Mouse (Mus musculus): ENCODE measurements around the gene Adamts14. TPM values are rescaled to one million over a fixed set of nuclear protein-coding genes. Genes with fewer than 3 reads are reported as not detected.

The Adamts14 gene
- polyA plus RNA-seq, 1 experiment, result 0.23 TPM

DNA sequence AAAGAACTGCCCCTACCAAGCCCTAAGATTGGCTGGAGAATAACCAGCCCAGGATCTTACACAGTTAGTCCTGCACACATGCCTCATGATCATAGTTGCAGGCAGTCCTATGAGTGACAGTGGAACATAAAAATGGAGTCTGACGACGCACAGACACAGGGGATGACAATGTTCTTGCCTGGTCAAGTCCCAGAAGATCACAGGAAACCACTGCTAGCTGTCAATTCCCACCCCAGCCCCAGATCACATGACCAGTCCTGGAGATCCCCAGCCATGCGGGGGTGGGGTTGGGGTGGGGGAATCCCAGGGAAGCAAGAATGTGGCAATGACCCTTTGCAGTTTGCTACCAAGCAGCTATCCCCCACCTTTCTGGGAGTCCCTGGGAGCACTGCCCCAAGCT is 69.3 kb downstream of the Adamts14 start:
- Histone ChIP-seq H3K27ac (ENCODE audit: insufficient read depth, low read length) (no peak overlapping the region), H3K27me3 (ENCODE audit: control insufficient read depth, insufficient read depth, low read length) (no peaks in the 10 kb centered on the region), H3K4me3 (replicated peaks; ENCODE audit: insufficient read depth, low read depth, low read length) (no peak overlapping the region), H3K4me1 (ENCODE audit: control insufficient read depth, insufficient read depth, low read length) (no peaks in the 10 kb centered on the region)
- TF ChIP-seq POLR2A (IDR thresholded peaks at IDR 0.05; ENCODE audit: borderline replicate concordance, insufficient read depth, low read length) (no peak), CTCF (IDR thresholded peaks at IDR 0.05; ENCODE audit: borderline replicate concordance, insufficient read depth, low read depth, low read length) (no peak)
- no peak for DNase-seq
- 79% methylated on average over 3 of the region's 3 CpGs for WGBS

DNA sequence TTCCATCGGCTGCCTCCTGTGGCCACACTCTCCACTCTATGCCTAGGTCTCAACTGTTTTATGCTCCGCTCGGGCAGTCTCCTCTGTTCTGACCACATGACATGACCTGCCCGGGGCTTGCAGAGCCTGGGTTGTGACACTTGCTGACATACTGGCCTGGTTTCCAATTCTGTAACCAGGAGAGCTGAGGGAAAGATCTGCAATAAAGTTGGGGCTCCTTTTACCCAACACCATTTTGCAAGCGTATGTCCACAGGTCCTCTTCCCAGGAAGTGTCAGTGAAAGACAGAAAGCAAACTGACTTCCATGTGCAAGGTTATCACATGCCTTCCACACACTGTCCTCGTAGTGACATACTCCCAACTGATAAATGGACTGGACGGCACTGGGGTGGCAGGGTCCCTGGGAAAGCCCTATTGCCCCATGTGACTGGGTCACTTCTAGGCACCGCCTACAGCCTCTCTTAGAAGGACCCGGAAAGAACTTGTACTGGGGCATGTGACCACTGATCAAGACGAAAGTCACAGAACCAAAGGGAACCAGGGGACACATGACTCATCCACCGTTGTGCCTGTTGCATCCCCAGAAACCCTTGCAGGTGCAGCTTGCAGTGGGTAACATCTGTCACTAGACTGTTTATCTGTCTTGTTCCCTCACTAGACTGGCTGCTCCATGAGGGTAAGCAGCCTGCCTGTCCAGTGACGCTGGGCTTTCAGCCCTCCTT is 71.5 kb downstream of the Adamts14 start:
- no peak for DNase-seq
- Histone ChIP-seq H3K27ac (ENCODE audit: insufficient read depth, low read length) (no peak overlapping the region), H3K4me1 (ENCODE audit: control insufficient read depth, insufficient read depth, low read length) (no peaks in the 10 kb centered on the region), H3K4me3 (replicated peaks; ENCODE audit: insufficient read depth, low read depth, low read length) (no peak overlapping the region), H3K27me3 (ENCODE audit: control insufficient read depth, insufficient read depth, low read length) (no peaks in the 10 kb centered on the region)
- WGBS, result 87% methylated on average over 12 of the region's 12 CpGs
- TF ChIP-seq CTCF (IDR thresholded peaks at IDR 0.05; ENCODE audit: borderline replicate concordance, insufficient read depth, low read depth, low read length) (no peak), POLR2A (IDR thresholded peaks at IDR 0.05; ENCODE audit: borderline replicate concordance, insufficient read depth, low read length) (no peak)

DNA sequence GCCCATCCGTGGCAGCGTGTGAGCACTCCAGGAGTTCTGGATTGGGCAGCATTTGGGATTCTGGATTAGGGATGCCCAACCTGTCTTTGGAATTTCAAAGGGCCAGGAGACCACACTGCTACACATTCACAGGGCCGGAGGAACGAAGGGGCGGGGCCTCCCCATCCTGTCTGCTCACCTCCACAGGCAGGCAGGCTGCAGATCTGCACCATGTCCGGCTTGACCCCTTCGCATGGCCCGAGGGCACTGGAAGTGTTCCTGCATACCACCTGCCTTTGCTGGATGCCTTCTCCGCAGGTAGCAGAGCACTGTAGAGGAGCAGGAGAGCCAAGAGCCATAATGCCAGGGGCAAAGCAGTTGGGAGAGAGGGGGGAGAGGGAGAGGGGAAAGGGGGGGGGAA is 72.2 kb downstream of the Adamts14 start:
- Histone ChIP-seq H3K27ac (ENCODE audit: insufficient read depth, low read length) (no peak overlapping the region), H3K27me3 (ENCODE audit: control insufficient read depth, insufficient read depth, low read length) (no peaks in the 10 kb centered on the region), H3K4me1 (ENCODE audit: control insufficient read depth, insufficient read depth, low read length) (no peaks in the 10 kb centered on the region), H3K4me3 (replicated peaks; ENCODE audit: insufficient read depth, low read depth, low read length) (no peak overlapping the region)
- WGBS, result 71% methylated on average over 9 of the region's 9 CpGs
- DNase-seq, result no peak
- no peak for TF ChIP-seq POLR2A (IDR thresholded peaks at IDR 0.05; ENCODE audit: borderline replicate concordance, insufficient read depth, low read length)
- TF ChIP-seq CTCF (IDR thresholded peaks at IDR 0.05; ENCODE audit: borderline replicate concordance, insufficient read depth, low read depth, low read length), result no peak

DNA sequence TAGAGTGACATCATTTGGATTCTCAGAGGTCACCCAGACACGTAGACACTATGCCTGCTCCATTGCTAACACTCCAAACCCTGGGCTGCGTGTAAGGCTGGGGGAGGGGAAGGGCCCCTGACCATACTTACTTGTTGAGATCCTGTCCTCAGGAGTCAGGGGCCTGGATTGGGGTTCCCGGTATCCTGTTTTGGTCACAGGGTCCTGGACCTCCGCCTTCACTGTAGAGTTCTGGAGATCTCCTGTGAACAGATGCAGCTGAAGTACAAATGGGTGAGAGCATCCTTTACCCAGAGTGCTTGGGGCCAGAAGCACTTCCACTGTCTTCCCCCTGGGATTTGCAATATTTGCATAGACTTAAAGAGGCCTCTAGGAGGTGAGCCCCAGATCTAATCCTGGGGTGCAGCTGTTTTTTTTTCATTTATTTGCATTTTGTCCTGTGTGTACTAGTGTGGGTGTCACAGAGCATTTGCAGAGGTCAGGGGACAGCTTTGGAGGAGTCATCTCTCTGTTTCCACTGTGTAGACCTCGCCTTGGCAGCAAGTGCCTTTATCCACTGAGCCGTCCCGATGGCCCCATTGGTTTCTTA is 72.9 kb downstream of the Adamts14 start:
- Histone ChIP-seq H3K4me3 (replicated peaks; ENCODE audit: insufficient read depth, low read depth, low read length) (no peak overlapping the region), H3K27me3 (ENCODE audit: control insufficient read depth, insufficient read depth, low read length) (no peaks in the 10 kb centered on the region), H3K4me1 (ENCODE audit: control insufficient read depth, insufficient read depth, low read length) (no peaks in the 10 kb centered on the region), H3K27ac (ENCODE audit: insufficient read depth, low read length) (no peak overlapping the region)
- no peak for DNase-seq
- TF ChIP-seq POLR2A (IDR thresholded peaks at IDR 0.05; ENCODE audit: borderline replicate concordance, insufficient read depth, low read length) (no peak), CTCF (IDR thresholded peaks at IDR 0.05; ENCODE audit: borderline replicate concordance, insufficient read depth, low read depth, low read length) (no peak)
- WGBS, result 96% methylated on average over 7 of the region's 7 CpGs

DNA sequence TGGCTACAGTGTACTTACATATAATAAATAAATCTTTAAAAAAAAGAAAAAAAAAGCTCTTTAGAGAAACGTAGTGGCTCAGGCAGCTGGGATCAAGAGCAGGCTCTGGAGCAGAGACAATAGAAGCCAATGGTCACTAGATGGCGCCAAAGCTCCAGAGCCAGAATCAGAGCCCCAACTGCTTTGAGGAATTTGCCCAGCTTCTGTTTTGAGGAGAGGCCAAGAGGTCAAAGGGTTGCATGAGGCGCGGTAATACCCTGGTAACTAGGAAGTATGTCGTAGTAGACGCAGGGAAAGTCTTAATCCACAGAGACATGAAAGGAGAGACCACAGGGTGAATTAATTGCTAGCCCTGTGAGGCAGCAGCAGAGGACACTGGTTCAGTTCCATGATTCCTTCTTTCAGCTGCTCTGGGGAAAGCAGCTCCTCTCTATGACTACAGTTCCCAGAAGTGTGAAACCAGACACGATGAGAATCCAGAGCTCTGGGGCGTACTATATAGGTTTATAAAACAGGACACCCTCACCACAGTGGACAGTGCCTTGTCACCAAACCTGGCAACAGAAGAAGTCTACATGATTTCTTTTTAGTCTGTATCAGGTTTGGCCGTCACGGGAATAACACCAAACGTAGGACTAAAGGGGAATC is 73.5 kb downstream of the Adamts14 start:
- no peaks in the 10 kb centered on the region for H3K4me1 ChIP-seq (ENCODE audit: control insufficient read depth, insufficient read depth, low read length)
- no peak overlapping the region for H3K27ac ChIP-seq (ENCODE audit: insufficient read depth, low read length)
- H3K27me3 ChIP-seq (ENCODE audit: control insufficient read depth, insufficient read depth, low read length), result no peaks in the 10 kb centered on the region
- no peak overlapping the region for H3K4me3 ChIP-seq (replicated peaks; ENCODE audit: insufficient read depth, low read depth, low read length)
- 30% methylated on average over 11 of the region's 11 CpGs for WGBS
- TF ChIP-seq CTCF (IDR thresholded peaks at IDR 0.05; ENCODE audit: borderline replicate concordance, insufficient read depth, low read depth, low read length), result peak; percentile 92
- TF ChIP-seq POLR2A (IDR thresholded peaks at IDR 0.05; ENCODE audit: borderline replicate concordance, insufficient read depth, low read length), result no peak
- DNase-seq, result peak; percentile 62 to 74

DNA sequence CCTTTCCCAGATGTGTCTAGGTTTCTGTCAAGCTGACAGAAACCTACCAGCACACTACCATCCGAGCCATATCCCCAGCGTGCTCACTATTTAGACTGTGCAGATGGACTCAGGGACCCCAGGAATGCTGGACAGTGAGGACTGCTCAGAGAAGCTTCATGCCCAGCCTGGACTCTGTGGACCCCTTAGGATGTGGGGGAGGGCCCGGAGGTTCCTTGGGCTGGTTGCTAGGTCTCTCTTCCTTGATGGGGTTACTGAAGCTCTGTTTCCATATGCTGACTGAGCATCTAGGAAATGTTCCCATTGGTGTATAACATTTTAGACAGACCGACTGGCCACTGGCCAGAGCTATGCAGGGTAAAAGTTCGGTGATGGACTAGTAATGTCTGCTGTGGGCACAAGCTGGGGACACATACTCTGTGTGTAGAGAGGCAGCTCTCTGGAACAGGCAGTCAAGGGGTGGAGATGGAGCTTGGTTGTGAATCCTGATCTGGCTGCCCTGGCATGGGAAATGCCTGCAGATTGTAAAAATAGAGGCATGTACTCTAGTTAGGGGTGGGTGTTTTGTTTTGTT is 77.4 kb downstream of the Adamts14 start:
- H3K27ac ChIP-seq (ENCODE audit: insufficient read depth, low read length), result no peak overlapping the region
- TF ChIP-seq POLR2A (IDR thresholded peaks at IDR 0.05; ENCODE audit: borderline replicate concordance, insufficient read depth, low read length), result no peak
- TF ChIP-seq CTCF (IDR thresholded peaks at IDR 0.05; ENCODE audit: borderline replicate concordance, insufficient read depth, low read depth, low read length), result no peak
- H3K4me1 ChIP-seq (ENCODE audit: control insufficient read depth, insufficient read depth, low read length), result no peaks in the 10 kb centered on the region
- WGBS, result 90% methylated on average over 5 of the region's 5 CpGs
- no peak overlapping the region for H3K4me3 ChIP-seq (replicated peaks; ENCODE audit: insufficient read depth, low read depth, low read length)
- DNase-seq, result no peak
- no peaks in the 10 kb centered on the region for H3K27me3 ChIP-seq (ENCODE audit: control insufficient read depth, insufficient read depth, low read length)

DNA sequence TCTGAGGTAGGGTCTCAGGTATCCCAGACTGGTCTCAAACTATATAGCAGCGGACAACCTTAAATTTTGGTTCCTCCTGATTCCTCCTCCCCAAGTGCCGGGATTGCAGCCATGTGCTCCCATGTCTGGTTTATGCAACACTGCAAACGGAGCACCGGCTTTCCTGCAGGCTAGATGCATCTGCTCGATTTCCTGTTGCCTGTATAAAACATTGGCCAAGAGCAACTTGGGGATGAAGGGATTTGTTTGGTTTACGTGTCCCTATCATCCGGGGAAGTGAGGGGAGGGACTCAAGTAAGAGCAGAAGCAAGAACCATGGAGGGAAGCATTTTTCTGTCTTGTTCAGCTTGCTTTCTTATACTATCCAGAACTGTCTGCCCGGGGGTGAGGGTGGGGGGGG is 78.0 kb downstream of the Adamts14 start:
- no peak for DNase-seq
- Histone ChIP-seq H3K27ac (ENCODE audit: insufficient read depth, low read length) (no peak overlapping the region), H3K4me3 (replicated peaks; ENCODE audit: insufficient read depth, low read depth, low read length) (no peak overlapping the region), H3K27me3 (ENCODE audit: control insufficient read depth, insufficient read depth, low read length) (no peaks in the 10 kb centered on the region), H3K4me1 (ENCODE audit: control insufficient read depth, insufficient read depth, low read length) (no peaks in the 10 kb centered on the region)
- no peak for TF ChIP-seq POLR2A (IDR thresholded peaks at IDR 0.05; ENCODE audit: borderline replicate concordance, insufficient read depth, low read length)
- TF ChIP-seq CTCF (IDR thresholded peaks at IDR 0.05; ENCODE audit: borderline replicate concordance, insufficient read depth, low read depth, low read length), result no peak
- WGBS, result 78% methylated on average over 8 of the region's 8 CpGs

Data from cerebellum, adult 2 months (tissue).